Mouse (Mus musculus): ENCODE results near the gene Rab3a. TPM values are rescaled to one million over a fixed set of nuclear protein-coding genes. Genes with fewer than 3 reads are reported as not detected.

Gene Rab3a
- polyA plus RNA-seq, 1 experiment from 2014 or later, result 3.2 TPM

GRCm38 (mm10) chr8:70764676-70765075 lies 10.2 kb downstream of the Rab3a start:
- Histone ChIP-seq H3K4me1 (ENCODE audit: insufficient read depth) (peaks cover 79% of the 10 kb centered on the region), H3K27ac (ENCODE audit: low read depth) (peak overlapping the region; percentile 87), H3K27me3 (ENCODE audit: insufficient read depth, low read length) (no peaks in the 10 kb centered on the region), H3K9me3 (ENCODE audit: low read length) (no peaks in the 10 kb centered on the region), H3K4me3 (ENCODE audit: low read depth, low read length) (no peak overlapping the region), H3K4me2 (ENCODE audit: low read depth, low read length) (peak overlapping the region; percentile 84), H3K36me3 (replicated peaks; ENCODE audit: insufficient read depth, low read length) (peaks cover 10% of the 10 kb centered on the region), H3K9ac (replicated peaks) (no peak overlapping the region; the same call in 1 of the 2 replicates)
- no peak for TF ChIP-seq EP300 (IDR thresholded peaks at IDR 0.05; ENCODE audit: low read depth)
- TF ChIP-seq CTCF (IDR thresholded peaks at IDR 0.05; ENCODE audit: low read depth), result no peak
- ATAC-seq, result no peak
- DNase-seq, result no peak
- 83% methylated on average over 13 of the region's 13 CpGs for WGBS (ENCODE audit: insufficient replicate concordance)

GRCm38 (mm10) chr8:70765329-70765728 lies 10.8 kb downstream of the Rab3a start:
- Histone ChIP-seq H3K27me3 (ENCODE audit: insufficient read depth, low read length) (no peaks in the 10 kb centered on the region), H3K9me3 (ENCODE audit: low read length) (no peaks in the 10 kb centered on the region), H3K4me1 (ENCODE audit: insufficient read depth) (peaks cover 73% of the 10 kb centered on the region), H3K36me3 (replicated peaks; ENCODE audit: insufficient read depth, low read length) (peaks cover 12% of the 10 kb centered on the region), H3K9ac (replicated peaks) (peak overlapping the region; percentile 8; the same call in 1 of the 2 replicates), H3K27ac (ENCODE audit: low read depth) (0 out of 2 replicates have a peak overlapping the region, but pooled peaks have one; percentile 66), H3K4me3 (ENCODE audit: low read depth, low read length) (peak overlapping the region; percentile 48), H3K4me2 (ENCODE audit: low read depth, low read length) (peak overlapping the region; percentile 84)
- TF ChIP-seq CTCF (IDR thresholded peaks at IDR 0.05; ENCODE audit: low read depth), result no peak
- TF ChIP-seq EP300 (IDR thresholded peaks at IDR 0.05; ENCODE audit: low read depth), result no peak
- WGBS (ENCODE audit: insufficient replicate concordance), result 37% methylated on average over 9 of the region's 9 CpGs
- ATAC-seq, result no peak
- DNase-seq, result no peak

GRCm38 (mm10) chr8:70765838-70766570 lies 11.5 kb downstream of the Rab3a start:
- Histone ChIP-seq H3K27ac (ENCODE audit: low read depth) (peak overlapping the region; percentile 66), H3K27me3 (ENCODE audit: insufficient read depth, low read length) (no peaks in the 10 kb centered on the region), H3K4me1 (ENCODE audit: insufficient read depth) (peaks cover 72% of the 10 kb centered on the region), H3K9ac (replicated peaks) (peak overlapping the region; percentile 70), H3K4me2 (ENCODE audit: low read depth, low read length) (peak overlapping the region; percentile 84), H3K9me3 (ENCODE audit: low read length) (no peaks in the 10 kb centered on the region), H3K4me3 (ENCODE audit: low read depth, low read length) (peak overlapping the region; percentile 48), H3K36me3 (replicated peaks; ENCODE audit: insufficient read depth, low read length) (peaks cover 19% of the 10 kb centered on the region)
- peak; percentile 71 for DNase-seq
- TF ChIP-seq CTCF (IDR thresholded peaks at IDR 0.05; ENCODE audit: low read depth), result no peak
- TF ChIP-seq EP300 (IDR thresholded peaks at IDR 0.05; ENCODE audit: low read depth), result no peak
- ATAC-seq, result no peak
- WGBS (ENCODE audit: insufficient replicate concordance), result 4% methylated on average over 34 of the region's 34 CpGs

GRCm38 (mm10) chr8:70766571-70767440 lies 12.3 kb downstream of the Rab3a start:
- Histone ChIP-seq H3K27me3 (ENCODE audit: insufficient read depth, low read length) (no peaks in the 10 kb centered on the region), H3K9me3 (ENCODE audit: low read length) (no peaks in the 10 kb centered on the region), H3K4me1 (ENCODE audit: insufficient read depth) (peaks cover 64% of the 10 kb centered on the region), H3K9ac (replicated peaks) (peak overlapping the region; percentile 70), H3K36me3 (replicated peaks; ENCODE audit: insufficient read depth, low read length) (peaks cover 19% of the 10 kb centered on the region), H3K4me3 (ENCODE audit: low read depth, low read length) (peak overlapping the region; percentile 48), H3K4me2 (ENCODE audit: low read depth, low read length) (peak overlapping the region; percentile 84), H3K27ac (ENCODE audit: low read depth) (peak overlapping the region; percentile 66)
- ATAC-seq (peak; percentile 22; the same call in 1 of the 2 replicates), DNase-seq (peak; percentile 82)
- WGBS (ENCODE audit: insufficient replicate concordance), result 15% methylated on average over 21 of the region's 21 CpGs
- TF ChIP-seq CTCF (IDR thresholded peaks at IDR 0.05; ENCODE audit: low read depth) (no peak), EP300 (IDR thresholded peaks at IDR 0.05; ENCODE audit: low read depth) (no peak)

- Histone ChIP-seq H3K27me3 (ENCODE audit: insufficient read depth, low read length) (no peaks in the 10 kb centered on the region), H3K4me3 (ENCODE audit: low read depth, low read length) (no peak overlapping the region), H3K4me2 (ENCODE audit: low read depth, low read length) (no peak overlapping the region), H3K9ac (replicated peaks) (no peak overlapping the region), H3K36me3 (replicated peaks; ENCODE audit: insufficient read depth, low read length) (peaks cover 24% of the 10 kb centered on the region), H3K4me1 (ENCODE audit: insufficient read depth) (peaks cover 57% of the 10 kb centered on the region), H3K27ac (ENCODE audit: low read depth) (peak overlapping the region; percentile 66), H3K9me3 (ENCODE audit: low read length) (no peaks in the 10 kb centered on the region)
- WGBS (ENCODE audit: insufficient replicate concordance), result 69% methylated on average over 6 of the region's 6 CpGs
- ATAC-seq, result no peak
- TF ChIP-seq CTCF (IDR thresholded peaks at IDR 0.05; ENCODE audit: low read depth) (no peak), EP300 (IDR thresholded peaks at IDR 0.05; ENCODE audit: low read depth) (no peak)
- no peak for DNase-seq
Measured at GRCm38 (mm10) chr8:70767503-70767902, 13.0 kb downstream of the Rab3a start.

GRCm38 (mm10) chr8:70768231-70768776 lies 13.8 kb downstream of the Rab3a start:
- peaks cover 26% of the 10 kb centered on the region for H3K36me3 ChIP-seq (replicated peaks; ENCODE audit: insufficient read depth, low read length)
- H3K9me3 ChIP-seq (ENCODE audit: low read length), result no peaks in the 10 kb centered on the region
- peak overlapping the region; percentile 66 for H3K27ac ChIP-seq (ENCODE audit: low read depth)
- TF ChIP-seq EP300 (IDR thresholded peaks at IDR 0.05; ENCODE audit: low read depth), result no peak
- no peak for TF ChIP-seq CTCF (IDR thresholded peaks at IDR 0.05; ENCODE audit: low read depth)
- 75% methylated on average over 32 of the region's 32 CpGs for WGBS (ENCODE audit: insufficient replicate concordance)
- H3K4me3 ChIP-seq (ENCODE audit: low read depth, low read length), result no peak overlapping the region
- H3K27me3 ChIP-seq (ENCODE audit: insufficient read depth, low read length), result no peaks in the 10 kb centered on the region
- H3K9ac ChIP-seq (replicated peaks), result no peak overlapping the region
- DNase-seq (peak; percentile 57), ATAC-seq (no peak)
- 0 out of 2 replicates have a peak overlapping the region, but pooled peaks have one; percentile 9 for H3K4me2 ChIP-seq (ENCODE audit: low read depth, low read length)
- peaks cover 51% of the 10 kb centered on the region for H3K4me1 ChIP-seq (ENCODE audit: insufficient read depth)

All from liver, postnatal 0 days (tissue).